Mouse (Mus musculus) left cerebral cortex, adult 9 months (tissue): ENCODE data around the gene Tnfsf9.

Experiments used
- DNase-seq, 2 experiments: peaks; one replicate each; pipeline ENCODE4 v3.0.0; 2022; ENCODE audit warnings: low spot score in 2 of 2

The Tnfsf9 gene

DNA sequence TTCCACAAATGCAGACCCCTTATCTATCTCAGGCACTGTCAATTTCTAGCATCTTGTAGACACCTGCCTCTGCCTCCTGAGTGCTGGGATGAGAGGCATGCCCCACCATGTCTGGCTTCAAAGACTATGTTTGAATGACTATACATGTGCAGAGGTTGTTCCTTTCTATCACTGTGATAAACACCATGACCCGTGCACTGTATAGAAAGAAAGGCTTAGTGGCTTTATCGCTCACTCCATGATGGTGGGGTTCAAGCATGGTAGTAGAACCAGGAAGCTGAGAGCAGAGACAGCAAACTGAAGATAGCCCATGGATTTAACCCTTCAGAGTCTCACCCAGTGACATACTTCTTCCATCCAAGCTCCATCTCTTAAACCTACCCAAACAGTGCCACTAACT is 29.6 kb downstream of the Tnfsf9 start:
- no peak for DNase-seq

DNA sequence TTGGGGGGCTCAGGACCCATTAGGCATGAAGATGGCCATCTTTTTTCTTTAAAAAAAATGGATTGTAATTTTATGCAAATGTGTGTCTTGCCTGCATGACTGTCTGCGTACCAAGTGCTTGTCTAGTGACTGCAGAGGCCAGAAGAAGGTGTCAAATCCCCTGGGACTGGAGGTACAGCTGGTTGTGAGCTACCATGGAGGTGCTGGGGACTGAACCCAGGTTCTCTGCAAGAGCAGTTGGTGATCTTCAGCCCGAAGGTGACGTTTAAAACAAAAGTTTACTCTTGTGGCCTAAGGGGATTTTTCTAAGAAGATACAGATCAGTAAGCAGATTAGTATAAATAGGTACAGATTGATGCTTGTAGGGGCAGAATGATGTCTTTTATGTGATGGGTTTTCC is 30.5 kb downstream of the Tnfsf9 start:
- DNase-seq: no peak

DNA sequence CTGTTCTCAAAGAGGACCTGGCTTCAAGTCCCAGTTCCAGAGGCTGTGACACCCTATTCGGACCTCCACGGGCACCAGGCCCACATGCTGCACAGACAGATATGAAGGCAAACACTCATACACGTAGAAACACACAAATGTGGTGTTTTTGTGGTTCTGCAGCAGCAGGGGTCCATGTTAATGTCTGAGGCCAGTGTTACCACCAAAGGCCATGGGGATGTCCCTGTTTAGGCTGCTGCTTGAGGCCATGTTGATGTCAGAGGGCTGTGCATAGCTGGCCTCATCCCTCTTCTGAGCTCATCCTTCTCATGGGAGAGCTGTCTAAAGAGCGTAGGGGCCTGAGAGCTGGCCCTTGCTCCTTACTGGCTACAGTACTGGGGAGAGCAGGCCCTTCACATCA is 33.6 kb downstream of the Tnfsf9 start:
- no peak for DNase-seq

DNA sequence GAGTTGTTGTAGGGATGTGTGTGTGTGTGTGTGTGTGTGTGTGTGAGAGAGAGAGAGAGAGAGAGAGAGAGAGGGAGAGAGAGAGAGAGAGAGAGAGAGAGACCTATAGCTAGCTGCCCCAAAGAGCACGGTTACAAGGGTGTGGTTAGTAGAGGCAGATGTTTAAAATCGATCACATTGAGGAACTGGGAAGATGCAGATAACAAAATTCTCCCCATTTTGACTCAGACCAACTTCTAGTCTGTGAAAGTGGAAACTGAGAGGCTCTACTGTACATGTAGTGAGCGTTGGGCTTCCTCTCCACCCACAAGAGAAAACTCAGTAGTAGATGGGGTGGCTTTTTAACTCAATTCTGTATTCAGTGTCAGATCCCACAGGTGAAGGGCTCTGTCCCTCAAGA is 34.6 kb downstream of the Tnfsf9 start:
- DNase-seq: no peak

DNA sequence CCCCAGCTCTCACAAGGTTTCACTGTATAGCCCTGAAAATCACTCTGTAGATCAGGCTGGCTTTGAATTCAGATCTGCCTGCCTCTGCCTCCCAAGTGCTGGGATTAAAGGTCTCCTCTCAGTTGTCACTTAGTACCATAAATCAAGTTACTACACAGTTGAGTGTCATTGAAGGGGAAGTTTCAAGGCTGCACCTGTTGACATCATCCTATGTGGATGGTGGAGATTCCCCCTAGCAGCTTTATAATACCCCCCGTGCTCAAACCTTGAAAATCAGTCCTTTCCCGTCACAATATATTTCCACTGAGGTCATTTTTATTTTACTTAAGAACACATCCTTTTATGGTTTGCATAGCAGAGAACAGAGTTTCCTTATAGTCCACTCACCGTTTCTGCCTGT is 38.6 kb downstream of the Tnfsf9 start:
- DNase-seq: no peak

DNA sequence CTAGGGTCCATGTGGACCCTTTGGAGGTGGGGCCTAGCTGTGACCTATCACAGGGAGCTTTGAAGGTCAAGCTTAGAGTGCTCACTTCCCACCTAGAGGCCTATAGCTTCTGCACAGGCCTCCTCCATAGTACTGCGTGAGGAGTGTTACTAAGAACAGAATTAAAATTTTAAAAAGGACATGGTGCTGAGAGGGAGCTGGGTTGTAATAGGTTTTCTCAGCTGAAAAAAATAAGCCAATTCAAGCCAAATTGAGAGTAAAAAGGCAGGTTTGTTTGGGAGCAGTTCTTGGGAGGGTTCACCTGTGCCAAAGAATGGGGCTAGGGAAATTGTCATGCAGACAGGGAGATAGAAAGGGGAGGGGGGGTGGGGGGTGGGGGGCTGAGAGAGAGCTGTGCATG is 40.0 kb downstream of the Tnfsf9 start:
- DNase-seq: no peak

DNA sequence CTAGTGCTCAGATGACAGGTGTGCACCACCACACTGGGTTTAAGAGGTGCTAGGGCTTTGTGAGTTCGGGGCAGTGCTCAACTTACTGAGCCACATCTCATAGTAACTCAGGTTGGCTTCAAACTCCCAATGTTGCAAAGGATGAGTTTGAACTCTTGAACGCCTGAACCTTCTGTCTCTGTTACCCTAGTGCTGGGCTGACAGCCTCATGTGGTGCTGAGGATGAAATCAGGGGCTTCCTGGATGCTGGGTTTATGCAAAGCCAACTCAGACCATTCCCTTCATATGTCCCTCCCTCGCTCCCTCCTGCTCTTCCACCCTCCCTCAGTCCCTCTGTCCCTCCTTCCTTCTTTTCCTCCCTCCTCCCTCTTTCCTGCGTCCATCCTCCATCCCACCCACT is 43.2 kb downstream of the Tnfsf9 start:
- DNase-seq: no peak

DNA sequence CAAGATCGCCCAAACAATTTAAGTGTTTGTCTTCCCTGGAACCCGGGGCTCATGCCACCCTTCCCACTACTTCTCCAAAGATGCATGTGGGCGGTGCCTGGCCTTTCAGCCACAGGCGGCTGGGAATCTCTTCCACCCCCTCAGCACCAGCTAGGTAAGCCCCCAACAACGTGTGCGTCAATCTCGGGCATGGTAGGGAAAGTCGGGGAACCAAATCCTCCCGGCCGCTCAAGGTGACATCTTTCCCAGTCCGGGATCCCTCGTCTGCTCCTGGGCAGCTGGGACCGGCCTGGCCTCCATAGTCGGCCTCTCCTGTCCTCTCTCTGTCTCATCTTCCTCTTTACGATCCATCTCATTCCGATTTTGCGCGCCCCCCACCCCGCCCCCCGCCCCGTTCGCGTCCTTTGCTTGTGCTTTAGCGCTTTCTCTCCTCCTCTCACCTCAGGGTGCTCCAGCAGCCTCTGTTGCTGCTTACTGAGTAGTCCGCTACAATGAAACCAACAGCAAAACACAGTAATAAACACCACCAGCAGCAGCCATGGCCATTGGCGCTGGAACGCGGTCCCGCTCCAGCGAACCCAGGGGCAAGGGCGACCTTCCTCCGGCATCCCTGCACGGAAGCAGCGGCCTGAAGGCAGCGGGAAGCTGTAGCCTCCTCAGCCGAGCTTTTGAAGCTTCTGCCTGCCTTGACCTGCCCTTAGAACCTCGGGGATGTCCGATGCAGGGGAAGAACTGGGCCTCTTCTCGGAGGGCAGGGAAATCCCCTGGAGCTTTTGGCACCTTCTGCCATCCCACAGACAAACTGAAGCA is 44.1 kb downstream of the Tnfsf9 start, which contains the start of gene Cd70:
TSS of gene Cd70 (minus strand) at position 784 of the 810 bp plus-strand sequence.
- no peak for DNase-seq

DNA sequence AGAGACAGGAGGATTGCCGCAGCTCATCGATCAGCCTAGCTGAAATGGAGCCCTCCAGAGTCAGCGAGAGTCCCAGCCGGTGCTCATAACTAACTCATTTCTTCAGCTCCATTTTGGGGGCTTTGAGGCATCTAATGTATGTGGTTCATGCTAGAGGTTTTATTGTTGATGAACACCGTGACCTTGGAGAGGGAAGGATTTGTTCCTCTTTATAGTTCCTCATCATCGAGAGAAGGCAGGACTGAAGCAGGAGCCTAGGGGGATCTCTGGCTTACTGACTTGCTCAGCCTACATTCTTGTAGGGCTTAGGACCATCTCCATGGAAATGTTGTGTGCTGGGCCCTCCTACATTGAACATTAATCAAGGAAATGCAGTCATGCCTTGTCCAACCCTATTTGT is 47.9 kb downstream of the Tnfsf9 start:
- no peak for DNase-seq

DNA sequence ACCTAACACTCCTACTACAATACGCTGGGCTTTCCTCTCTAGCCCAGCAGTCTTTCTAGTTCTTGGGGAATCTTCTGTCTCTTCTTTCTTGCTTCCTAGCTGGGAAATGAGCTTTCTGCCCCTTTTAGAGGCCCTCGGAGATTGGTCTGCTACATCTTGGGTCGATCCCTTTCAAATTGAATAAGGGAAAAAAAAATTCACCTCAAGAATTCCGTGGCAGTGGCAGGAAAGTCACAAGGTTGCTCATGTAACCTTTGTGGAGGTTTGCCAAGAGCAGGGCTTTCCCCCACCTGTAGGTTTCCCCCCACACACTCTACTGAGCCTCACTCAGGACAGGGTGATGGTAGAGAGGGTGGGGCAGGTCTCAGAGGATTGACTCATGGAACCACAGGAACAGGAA is 48.7 kb downstream of the Tnfsf9 start:
- no peak for DNase-seq
